Mouse (Mus musculus) hindbrain, embryonic 12.5 days (tissue): ENCODE data around the gene Gm12830. TPM values are rescaled to one million over a fixed set of nuclear protein-coding genes. Genes with fewer than 3 reads are reported as not detected.

Experiments used
- ATAC-seq: fragments of 200-750 bp; cut with Nextera tagmentation; 2 replicates; pipeline ENCODE4 v1.8.0; 2017; ENCODE audit warnings: moderate TSS enrichment; ENCODE audit not compliant: low FRiP score
- H3K27ac ChIP-seq: fragments of 300-500 bp; sonication (generic); 2 replicates; pipeline ENCODE4 v1.5.1; 2016; ENCODE audit warnings: mild to moderate bottlenecking
- H3K27me3 ChIP-seq: fragments of 300-500 bp; sonication (generic); 2 replicates; pipeline ENCODE4 v1.6.1; 2016; ENCODE audit warnings: mild to moderate bottlenecking
- H3K36me3 ChIP-seq: fragments of 300-500 bp; sonication (generic); 2 replicates; pipeline ENCODE4 v1.6.1; 2016; ENCODE audit warnings: mild to moderate bottlenecking
- H3K4me1 ChIP-seq: fragments of 300-500 bp; sonication (generic); 2 replicates; pipeline ENCODE4 v1.6.1; 2016
- H3K4me2 ChIP-seq: fragments of 300-500 bp; sonication (generic); replicated peaks from 2 replicates; pipeline ENCODE4 v1.6.1; 2016; ENCODE audit warnings: mild to moderate bottlenecking
- H3K4me3 ChIP-seq: fragments of 300-500 bp; sonication (generic); 2 replicates; pipeline ENCODE4 v1.5.1; 2016; ENCODE audit warnings: mild to moderate bottlenecking
- H3K9ac ChIP-seq: fragments of 300-500 bp; sonication (generic); 2 replicates; pipeline ENCODE4 v1.6.1; 2016; ENCODE audit warnings: mild to moderate bottlenecking, moderate library complexity
- H3K9me3 ChIP-seq: fragments of 300-500 bp; sonication (generic); replicated peaks from 2 replicates; pipeline ENCODE4 v1.6.1; 2016; ENCODE audit warnings: mild to moderate bottlenecking
- WGBS: fragments of 180-500 bp; shearing (Covaris S2); methylation state at CpG from one replicate; pipeline ENCODE4 v1.1.7; 2016; 5-methylcytosine and 5-hydroxymethylcytosine counted together
- polyA plus RNA-seq: library from polyadenylated mRNA; unstranded; fragments of >200 nt; fragmentation: Nextera tagmentation; extraction: Ambion mirVana; gene quantifications from 2 replicates; pipeline ENCODE4 v1.2.1, GENCODE M21; 2016

Gene Gm12830
- polyA plus RNA-seq, 1 experiment from 2014 or later, result not detected

- ATAC-seq, result no peak
- Histone ChIP-seq H3K9ac (no peak overlapping the region), H3K9me3 (no peaks in the 10 kb centered on the region), H3K4me2 (no peak overlapping the region), H3K27ac (no peak overlapping the region), H3K27me3 (peaks cover 99% of the 10 kb centered on the region), H3K4me3 (no peak overlapping the region), H3K36me3 (no peaks in the 10 kb centered on the region), H3K4me1 (peaks cover 26% of the 10 kb centered on the region)
- under 1% methylated on average over 11 of the region's 11 CpGs for WGBS
Observed at GRCm38 (mm10) chr4:114903422-114903782, 81.9 kb downstream of the Gm12830 start.

GRCm38 (mm10) chr4:114905501-114905900 is 84.0 kb downstream of the Gm12830 start:
- ATAC-seq, result no peak
- H3K4me3 ChIP-seq, result 0 out of 2 replicates have a peak overlapping the region, but pooled peaks have one; percentile 2
- no peaks in the 10 kb centered on the region for H3K36me3 ChIP-seq
- H3K27me3 ChIP-seq, result peaks cover 99% of the 10 kb centered on the region
- WGBS, result 39% methylated on average over 3 of the region's 3 CpGs
- H3K4me2 ChIP-seq, result 0 out of 2 replicates have a peak overlapping the region, but pooled peaks have one; percentile 15
- no peak overlapping the region for H3K27ac ChIP-seq
- peaks cover 36% of the 10 kb centered on the region for H3K4me1 ChIP-seq
- H3K9me3 ChIP-seq, result no peaks in the 10 kb centered on the region
- no peak overlapping the region for H3K9ac ChIP-seq

Other genes starting within 250 kb of the Gm12830 start
- gene Foxd2, start 87.2 kb downstream of the Gm12830 start, polyA plus RNA-seq, result 2.2 and 2.8 TPM in 2 replicates
- gene Foxe3, start 104.3 kb downstream of the Gm12830 start, polyA plus RNA-seq, result not detected in 2 replicates
- gene Cmpk1, start 165.5 kb downstream of the Gm12830 start, polyA plus RNA-seq, result 137 and 161 TPM in 2 replicates
- 12.3 and 12.8 TPM in 2 replicates for gene Stil, start 178.4 kb downstream of the Gm12830 start, polyA plus RNA-seq
- 6.0 and 7.0 TPM in 2 replicates for gene Tal1, start 234.7 kb downstream of the Gm12830 start, polyA plus RNA-seq